Mouse (Mus musculus): ENCODE measurements around the gene Polr2g. TPM values are rescaled to one million over a fixed set of nuclear protein-coding genes. Genes with fewer than 3 reads are reported as not detected.

Gene Polr2g
- polyA plus RNA-seq, 1 experiment from 2014 or later, result 129 TPM

- H3K4me1 ChIP-seq, result peaks cover 38% of the 10 kb centered on the region
- H3K27me3 ChIP-seq (replicated peaks), result no peaks in the 10 kb centered on the region
- ATAC-seq (ENCODE audit: extremely low read depth, insufficient number of reproducible peaks, low FRiP score, low TSS enrichment), result no peak
- peak overlapping the region; percentile 83 for H3K4me3 ChIP-seq
- peak overlapping the region; percentile 98 for H3K27ac ChIP-seq (replicated peaks)
- no peaks in the 10 kb centered on the region for H3K9me3 ChIP-seq
- peak overlapping the region; percentile 93 for H3K9ac ChIP-seq
- peaks cover 64% of the 10 kb centered on the region for H3K36me3 ChIP-seq
- peak overlapping the region; percentile 92 for H3K4me2 ChIP-seq
- 3% methylated on average over 20 of the region's 20 CpGs for WGBS
Observed at GRCm38 (mm10) chr19:8774951-8775421, 23.4 kb downstream of the Polr2g start.

DNA sequence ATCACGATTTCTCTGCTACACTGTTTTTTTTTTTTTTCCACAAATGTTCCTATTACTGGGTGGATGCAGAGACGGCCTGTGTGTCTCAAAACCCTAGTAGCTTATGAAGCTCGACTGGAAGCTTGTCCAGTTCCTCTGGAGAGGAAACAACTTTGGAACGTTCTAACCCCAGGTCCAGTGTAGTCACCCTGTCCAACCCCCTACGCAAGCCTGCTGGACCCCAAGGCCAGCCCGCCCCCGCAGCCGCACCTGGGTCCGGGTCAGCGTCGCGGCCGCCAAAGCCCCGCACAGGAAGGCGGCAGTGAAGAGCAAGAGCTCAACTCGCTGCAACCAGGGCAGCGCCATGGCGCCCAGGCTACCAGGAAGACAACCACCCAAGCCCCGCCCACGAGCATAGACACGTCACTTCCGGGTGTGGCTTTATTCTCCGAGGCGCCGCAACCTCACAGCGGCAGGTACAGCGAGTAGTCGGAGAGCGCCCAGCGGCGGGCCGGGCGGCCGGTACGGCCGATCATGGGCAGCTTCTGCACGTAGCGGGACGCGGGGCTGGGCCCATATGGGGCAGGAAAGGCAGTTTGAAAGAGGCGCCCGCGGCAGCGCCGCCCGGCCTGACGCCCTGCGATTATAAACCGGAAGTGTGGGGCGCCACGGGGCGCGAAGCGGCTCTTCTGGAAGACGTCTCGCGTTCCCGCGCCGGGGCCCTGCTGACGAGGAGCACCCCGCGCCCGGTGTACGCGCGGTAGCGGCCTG is 24.1 kb downstream of the Polr2g start, which contains the start of gene Tmem179b:
Tmem179b (minus strand) TSS at position 382 of the 750 bp plus-strand sequence.
- Histone ChIP-seq H3K4me1 (peaks cover 38% of the 10 kb centered on the region), H3K27ac (replicated peaks) (peak within 1 kb of the TSS; percentile 98), H3K9me3 (no peaks in the 10 kb centered on the region), H3K4me3 (peak within 1 kb of the TSS; percentile 83), H3K27me3 (replicated peaks) (no peaks in the 10 kb centered on the region), H3K9ac (peak within 1 kb of the TSS; percentile 93), H3K36me3 (peaks cover 67% of the 10 kb centered on the region), H3K4me2 (peak within 1 kb of the TSS; percentile 92)
- peak; percentile 87 for ATAC-seq (ENCODE audit: extremely low read depth, insufficient number of reproducible peaks, low FRiP score, low TSS enrichment)
- under 1% methylated on average over 53 of the region's 68 CpGs for whole genome bisulfite sequencing

- Histone ChIP-seq H3K36me3 (peaks cover 67% of the 10 kb centered on the region), H3K27ac (replicated peaks) (peak overlapping the region; percentile 98), H3K9ac (peak overlapping the region; percentile 93), H3K9me3 (no peaks in the 10 kb centered on the region), H3K4me3 (peak overlapping the region; percentile 83), H3K27me3 (replicated peaks) (no peaks in the 10 kb centered on the region), H3K4me2 (peak overlapping the region; percentile 92), H3K4me1 (peaks cover 38% of the 10 kb centered on the region)
- no peak for ATAC-seq (ENCODE audit: extremely low read depth, insufficient number of reproducible peaks, low FRiP score, low TSS enrichment)
- 45% methylated on average over 6 of the region's 6 CpGs for WGBS
Observed at GRCm38 (mm10) chr19:8773409-8773808, 25.0 kb downstream of the Polr2g start.

DNA sequence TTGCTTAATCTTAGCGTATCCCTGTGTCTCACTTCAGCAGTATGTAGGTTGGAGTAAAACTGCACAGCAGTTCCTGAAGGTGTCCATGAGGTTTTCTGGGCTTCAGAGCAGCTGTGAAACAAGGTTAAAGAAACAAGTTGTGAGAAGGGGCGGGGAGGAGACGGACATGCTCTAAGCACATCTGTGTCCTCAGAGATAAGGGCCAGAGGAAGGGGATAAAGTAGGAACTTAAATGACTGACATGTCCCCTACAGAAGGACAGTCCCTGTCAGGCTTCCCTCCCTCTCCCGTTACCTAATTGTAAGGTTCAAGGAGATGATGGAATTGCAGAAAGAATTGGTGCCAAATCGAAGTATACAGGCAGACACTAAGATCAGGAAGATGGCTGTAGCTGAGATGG is 25.4 kb downstream of the Polr2g start:
- WGBS, result 56% methylated on average over 5 of the region's 5 CpGs
- Histone ChIP-seq H3K27ac (replicated peaks) (peak overlapping the region; percentile 98), H3K4me2 (peak overlapping the region; percentile 92), H3K36me3 (peaks cover 67% of the 10 kb centered on the region), H3K4me1 (peaks cover 38% of the 10 kb centered on the region), H3K9ac (peak overlapping the region; percentile 93), H3K4me3 (peak overlapping the region; percentile 83), H3K9me3 (no peaks in the 10 kb centered on the region), H3K27me3 (replicated peaks) (no peaks in the 10 kb centered on the region)
- ATAC-seq (ENCODE audit: extremely low read depth, insufficient number of reproducible peaks, low FRiP score, low TSS enrichment), result no peak

DNA sequence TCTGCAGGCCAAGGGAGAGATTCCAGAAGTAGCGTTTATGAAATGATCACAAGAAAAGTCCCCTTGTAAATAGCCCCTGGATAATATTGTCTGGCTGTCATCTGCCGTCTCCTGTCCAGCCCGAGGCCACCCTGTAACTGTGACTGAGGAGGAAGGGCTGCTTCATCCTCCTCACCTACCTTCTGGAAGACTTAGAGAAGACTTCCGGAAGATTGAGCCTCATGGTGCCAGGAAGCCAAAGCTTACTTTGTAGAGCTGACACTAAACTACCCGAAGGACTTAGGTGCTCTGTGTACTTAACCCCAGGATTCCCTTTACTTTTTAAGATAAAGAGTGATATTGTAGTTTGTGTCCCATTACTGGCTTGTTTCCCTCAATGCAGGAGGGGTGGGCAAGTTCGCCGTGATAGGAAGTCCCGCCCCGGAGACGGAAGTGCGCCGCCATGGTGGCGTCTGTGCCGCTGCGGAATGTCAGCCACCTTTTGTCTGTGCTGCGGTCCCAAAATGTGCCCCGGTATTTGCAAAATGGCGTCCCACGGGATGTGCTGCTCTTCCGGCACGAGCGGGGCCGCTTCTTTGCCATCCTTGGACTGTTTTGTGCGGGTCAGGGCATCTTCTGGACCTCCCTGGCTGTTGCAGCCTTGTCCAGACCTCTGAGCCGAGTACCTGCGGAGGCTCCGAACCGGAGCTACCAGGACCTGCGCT is 27.7 kb downstream of the Polr2g start, which contains the start of gene Tmem223:
Tmem223 (plus strand) TSS at position 430 of the 704 bp plus-strand sequence.
- Histone ChIP-seq H3K27me3 (replicated peaks) (no peaks in the 10 kb centered on the region), H3K9me3 (no peaks in the 10 kb centered on the region), H3K4me2 (peak within 1 kb of the TSS; percentile 87), H3K27ac (replicated peaks) (peak within 1 kb of the TSS; percentile 91), H3K9ac (peak within 1 kb of the TSS; percentile 96), H3K4me1 (peaks cover 37% of the 10 kb centered on the region), H3K36me3 (peaks cover 73% of the 10 kb centered on the region), H3K4me3 (peak within 1 kb of the TSS; percentile 93)
- WGBS, result 15% methylated on average over 29 of the region's 29 CpGs
- ATAC-seq (ENCODE audit: extremely low read depth, insufficient number of reproducible peaks, low FRiP score, low TSS enrichment), result no peak

DNA sequence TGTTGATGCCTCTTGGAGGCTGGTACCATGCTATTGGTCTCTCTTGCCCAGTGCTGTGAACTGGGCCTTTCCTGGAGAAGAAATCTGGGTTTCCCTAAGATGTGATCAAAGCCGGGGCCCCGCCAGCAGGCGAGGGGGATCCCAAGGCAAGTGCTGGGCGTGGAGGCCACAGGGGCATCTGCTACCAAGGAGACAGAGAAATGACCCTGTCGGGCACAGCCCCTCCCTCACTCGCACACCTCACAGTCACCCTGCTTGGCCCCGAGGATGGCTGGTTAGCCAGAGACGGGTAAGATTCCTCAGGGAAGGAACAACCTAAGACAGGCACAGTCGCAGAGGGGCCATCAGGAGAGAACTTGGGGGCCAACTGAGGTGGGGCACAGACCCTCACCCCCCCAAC is 32.8 kb downstream of the Polr2g start:
- Histone ChIP-seq H3K4me2 (no peak overlapping the region), H3K9ac (no peak overlapping the region), H3K27ac (replicated peaks) (no peak overlapping the region), H3K4me3 (no peak overlapping the region), H3K9me3 (0 out of 2 replicates have a peak, but pooled peaks cover 4% of the 10 kb centered on the region), H3K27me3 (replicated peaks) (no peaks in the 10 kb centered on the region), H3K4me1 (peaks cover 5% of the 10 kb centered on the region), H3K36me3 (peaks cover 86% of the 10 kb centered on the region)
- 92% methylated on average over 9 of the region's 9 CpGs for WGBS
- no peak for ATAC-seq (ENCODE audit: extremely low read depth, insufficient number of reproducible peaks, low FRiP score, low TSS enrichment)

- Histone ChIP-seq H3K27ac (replicated peaks) (no peak overlapping the region), H3K4me3 (no peak overlapping the region), H3K9me3 (0 out of 2 replicates have a peak, but pooled peaks cover 4% of the 10 kb centered on the region), H3K4me2 (no peak overlapping the region), H3K9ac (no peak overlapping the region), H3K4me1 (peaks cover 10% of the 10 kb centered on the region), H3K27me3 (replicated peaks) (no peaks in the 10 kb centered on the region), H3K36me3 (peaks cover 63% of the 10 kb centered on the region)
- ATAC-seq (ENCODE audit: extremely low read depth, insufficient number of reproducible peaks, low FRiP score, low TSS enrichment), result no peak
- 75% methylated on average over 4 of the region's 4 CpGs for WGBS
Observed at GRCm38 (mm10) chr19:8763276-8763675, 35.1 kb downstream of the Polr2g start.

- peaks cover 26% of the 10 kb centered on the region for H3K4me1 ChIP-seq
- H3K9ac ChIP-seq, result no peak overlapping the region
- no peaks in the 10 kb centered on the region for H3K27me3 ChIP-seq (replicated peaks)
- 0 out of 2 replicates have a peak, but pooled peaks cover 4% of the 10 kb centered on the region for H3K9me3 ChIP-seq
- H3K4me3 ChIP-seq, result no peak overlapping the region
- no peak for ATAC-seq (ENCODE audit: extremely low read depth, insufficient number of reproducible peaks, low FRiP score, low TSS enrichment)
- WGBS, result 90% methylated on average over 2 of the region's 2 CpGs
- H3K36me3 ChIP-seq, result peaks cover 41% of the 10 kb centered on the region
- no peak overlapping the region for H3K27ac ChIP-seq (replicated peaks)
- no peak overlapping the region for H3K4me2 ChIP-seq
Observed at GRCm38 (mm10) chr19:8760757-8761156, 37.6 kb downstream of the Polr2g start.

GRCm38 (mm10) chr19:8758899-8759298 is 39.5 kb downstream of the Polr2g start:
- H3K27ac ChIP-seq (replicated peaks), result no peak overlapping the region
- peak overlapping the region; percentile 87 for H3K4me2 ChIP-seq
- H3K27me3 ChIP-seq (replicated peaks), result no peaks in the 10 kb centered on the region
- peaks cover 39% of the 10 kb centered on the region for H3K36me3 ChIP-seq
- WGBS, result 70% methylated on average over 2 of the region's 2 CpGs
- no peaks in the 10 kb centered on the region for H3K9me3 ChIP-seq
- H3K4me3 ChIP-seq, result peak overlapping the region; percentile 73
- H3K9ac ChIP-seq, result 0 out of 2 replicates have a peak overlapping the region, but pooled peaks have one; percentile 89
- no peak for ATAC-seq (ENCODE audit: extremely low read depth, insufficient number of reproducible peaks, low FRiP score, low TSS enrichment)
- peaks cover 35% of the 10 kb centered on the region for H3K4me1 ChIP-seq

- no peak for ATAC-seq (ENCODE audit: extremely low read depth, insufficient number of reproducible peaks, low FRiP score, low TSS enrichment)
Observed at GRCm38 (mm10) chr19:8757471-8757998, 40.8 kb downstream of the Polr2g start.

More at GRCm38 (mm10) chr19:8757471-8757998, 40.8 kb downstream of the Polr2g start:
- Histone ChIP-seq H3K4me3 (peak overlapping the region; percentile 73), H3K4me1 (peaks cover 35% of the 10 kb centered on the region), H3K4me2 (peak overlapping the region; percentile 87), H3K27ac (replicated peaks) (peak overlapping the region; percentile 89), H3K27me3 (replicated peaks) (no peaks in the 10 kb centered on the region), H3K9ac (peak overlapping the region; percentile 89), H3K9me3 (no peaks in the 10 kb centered on the region), H3K36me3 (peaks cover 39% of the 10 kb centered on the region)
- WGBS, result 3% methylated on average over 14 of the region's 14 CpGs
